Mouse (Mus musculus): ENCODE data around the gene Mbtps2.

GRCm38 (mm10) chrX:157493159-157493558, 105.4 kb downstream of the Mbtps2 start:
- TF ChIP-seq CTCF (IDR thresholded peaks at IDR 0.05; ENCODE audit: low read depth, low read length) (no peak), POLR2A (IDR thresholded peaks at IDR 0.05; ENCODE audit: extremely low read depth, insufficient read depth, low read length) (no peak)

Measured in liver, adult 2 months (tissue).